Mouse (Mus musculus) heart, embryonic 16.5 days (tissue): ENCODE measurements around the gene Cysrt1. TPM values are rescaled to one million over a fixed set of nuclear protein-coding genes. Genes with fewer than 3 reads are reported as not detected.

Experiments
- ATAC-seq: fragments of 200-750 bp; cut with Nextera tagmentation; replicated peaks from 2 replicates; pipeline ENCODE4 v1.8.0; 2017; ENCODE audit warnings: moderate number of reproducible peaks; ENCODE audit not compliant: insufficient read depth, low FRiP score; ENCODE audit errors: extremely low read depth
- H3K27ac ChIP-seq: fragments of 300-500 bp; sonication (generic); 2 replicates; pipeline ENCODE4 v1.5.1; 2014; ENCODE audit warnings: mild to moderate bottlenecking, low read length, control low read depth, moderate library complexity
- H3K27me3 ChIP-seq: fragments of 300-500 bp; sonication (generic); 2 replicates; pipeline ENCODE4 v1.6.1; 2014; ENCODE audit warnings: low read length, mixed read lengths; ENCODE audit not compliant: control insufficient read depth, insufficient read depth
- H3K36me3 ChIP-seq: fragments of 300-500 bp; sonication (generic); 2 replicates; pipeline ENCODE4 v1.6.1; 2014; ENCODE audit not compliant: control insufficient read depth, insufficient read depth
- H3K4me1 ChIP-seq: fragments of 300-500 bp; sonication (generic); 2 replicates; pipeline ENCODE4 v1.6.1; 2014; ENCODE audit warnings: low read length, mixed read lengths; ENCODE audit not compliant: control insufficient read depth, insufficient read depth
- H3K4me2 ChIP-seq: fragments of 300-500 bp; sonication (generic); 2 replicates; pipeline ENCODE4 v1.6.1; 2014; ENCODE audit warnings: low read depth, mild to moderate bottlenecking, control low read depth, low read length
- H3K4me3 ChIP-seq: fragments of 300-500 bp; sonication (generic); 2 replicates; pipeline ENCODE4 v1.5.1; 2014; ENCODE audit warnings: mild to moderate bottlenecking, control low read depth, low read length
- H3K9ac ChIP-seq: fragments of 300-500 bp; sonication (generic); 2 replicates; pipeline ENCODE4 v1.6.1; 2014; ENCODE audit warnings: low read length, control low read depth
- H3K9me3 ChIP-seq: fragments of 300-500 bp; sonication (generic); replicated peaks from 2 replicates; pipeline ENCODE4 v1.6.1; 2016; ENCODE audit warnings: low read length; ENCODE audit not compliant: control insufficient read depth
- WGBS: fragments of 180-500 bp; shearing (Covaris S2); extraction: QIAGEN DNeasy Blood & Tissue Kit; methylation state at CpG from one replicate; pipeline ENCODE4 v1.1.7; 2014; 5-methylcytosine and 5-hydroxymethylcytosine counted together
- polyA plus RNA-seq: library from polyadenylated mRNA; unstranded; fragments of >200 nt; fragmentation: Nextera tagmentation; extraction: Ambion mirVana; gene quantifications from 2 replicates; pipeline ENCODE4 v1.2.1, GENCODE M21; 2015

The Cysrt1 gene
- polyA plus RNA-seq, 1 experiment from 2014 or later: not detected

- peaks cover 10% of the 10 kb centered on the region for H3K4me1 ChIP-seq
- under 1% methylated on average over 44 of the region's 44 CpGs for WGBS
- ATAC-seq: peak; percentile 97
- H3K9ac ChIP-seq: peak within 1 kb of the TSS; percentile 94
- H3K27ac ChIP-seq: peak within 1 kb of the TSS; percentile 91
- peaks cover 2% of the 10 kb centered on the region for H3K36me3 ChIP-seq
- H3K4me2 ChIP-seq: peak within 1 kb of the TSS; percentile 96
- no peaks in the 10 kb centered on the region for H3K27me3 ChIP-seq
- H3K9me3 ChIP-seq: no peaks in the 10 kb centered on the region
- H3K4me3 ChIP-seq: peak within 1 kb of the TSS; percentile 94
Measured at GRCm38 (mm10) chr2:25211121-25211670, 31.1 kb downstream of the Cysrt1 start, which contains the start of gene Nelfb. Gene Nelfb (minus strand): TSS chr2:25211489.

GRCm38 (mm10) chr2:25210686-25211085 lies 31.6 kb downstream of the Cysrt1 start:
- no peaks in the 10 kb centered on the region for H3K27me3 ChIP-seq
- WGBS: 1% methylated on average over 24 of the region's 24 CpGs

GRCm38 (mm10) chr2:25207593-25207992 lies 34.7 kb downstream of the Cysrt1 start:
- 82% methylated on average over 1 of the region's 1 CpGs for WGBS
- Histone ChIP-seq H3K27me3 (no peaks in the 10 kb centered on the region), H3K4me2 (no peak overlapping the region), H3K36me3 (peaks cover 27% of the 10 kb centered on the region), H3K4me3 (no peak overlapping the region), H3K27ac (no peak overlapping the region), H3K4me1 (peaks cover 10% of the 10 kb centered on the region), H3K9ac (no peak overlapping the region), H3K9me3 (no peaks in the 10 kb centered on the region)
- ATAC-seq: no peak

More at GRCm38 (mm10) chr2:25210686-25211085, 31.6 kb downstream of the Cysrt1 start:
- peak overlapping the region; percentile 96 for H3K4me2 ChIP-seq
- peak overlapping the region; percentile 94 for H3K9ac ChIP-seq
- H3K36me3 ChIP-seq: peaks cover 7% of the 10 kb centered on the region
- peaks cover 10% of the 10 kb centered on the region for H3K4me1 ChIP-seq
- ATAC-seq: no peak
- H3K27ac ChIP-seq: peak overlapping the region; percentile 91
- H3K4me3 ChIP-seq: peak overlapping the region; percentile 94
- H3K9me3 ChIP-seq: no peaks in the 10 kb centered on the region

- ATAC-seq: no peak
- no peak overlapping the region for H3K27ac ChIP-seq
- H3K4me1 ChIP-seq: no peaks in the 10 kb centered on the region
- no peaks in the 10 kb centered on the region for H3K27me3 ChIP-seq
- peaks cover 52% of the 10 kb centered on the region for H3K36me3 ChIP-seq
- no peak overlapping the region for H3K9ac ChIP-seq
- no peak overlapping the region for H3K4me3 ChIP-seq
- no peaks in the 10 kb centered on the region for H3K9me3 ChIP-seq
- 57% methylated on average over 4 of the region's 4 CpGs for WGBS
- no peak overlapping the region for H3K4me2 ChIP-seq
Measured at GRCm38 (mm10) chr2:25203631-25204214, 38.5 kb downstream of the Cysrt1 start.

GRCm38 (mm10) chr2:25200631-25201030 lies 41.6 kb downstream of the Cysrt1 start:
- peaks cover 44% of the 10 kb centered on the region for H3K36me3 ChIP-seq
- no peaks in the 10 kb centered on the region for H3K9me3 ChIP-seq
- H3K27me3 ChIP-seq: 0 out of 2 replicates have a peak, but pooled peaks cover 3% of the 10 kb centered on the region
- ATAC-seq: no peak
- H3K27ac ChIP-seq: no peak overlapping the region
- H3K4me1 ChIP-seq: peaks cover 7% of the 10 kb centered on the region; the same call in 1 of the 2 replicates
- H3K9ac ChIP-seq: no peak overlapping the region
- no peak overlapping the region for H3K4me3 ChIP-seq
- 97% methylated on average over 2 of the region's 2 CpGs for whole genome bisulfite sequencing
- H3K4me2 ChIP-seq: no peak overlapping the region

- no peak for ATAC-seq
Measured at GRCm38 (mm10) chr2:25197946-25198345, 44.3 kb downstream of the Cysrt1 start.

GRCm38 (mm10) chr2:25197191-25197590 lies 45.1 kb downstream of the Cysrt1 start:
- H3K4me3 ChIP-seq: peak overlapping the region; percentile 48; the same call in 1 of the 2 replicates
- H3K4me1 ChIP-seq: peaks cover 28% of the 10 kb centered on the region
- peak overlapping the region; percentile 64 for H3K4me2 ChIP-seq
- H3K9me3 ChIP-seq: no peaks in the 10 kb centered on the region
- ATAC-seq: no peak
- peaks cover 21% of the 10 kb centered on the region for H3K36me3 ChIP-seq
- WGBS: 23% methylated on average over 2 of the region's 2 CpGs
- H3K27me3 ChIP-seq: peaks cover 13% of the 10 kb centered on the region
- peak overlapping the region; percentile 90 for H3K27ac ChIP-seq
- H3K9ac ChIP-seq: no peak overlapping the region

More at GRCm38 (mm10) chr2:25197946-25198345, 44.3 kb downstream of the Cysrt1 start:
- H3K4me1 ChIP-seq: peaks cover 28% of the 10 kb centered on the region
- H3K27me3 ChIP-seq: peaks cover 13% of the 10 kb centered on the region
- H3K4me2 ChIP-seq: no peak overlapping the region
- no peak overlapping the region for H3K9ac ChIP-seq
- H3K36me3 ChIP-seq: peaks cover 28% of the 10 kb centered on the region
- H3K27ac ChIP-seq: peak overlapping the region; percentile 90
- H3K9me3 ChIP-seq: no peaks in the 10 kb centered on the region
- no peak overlapping the region for H3K4me3 ChIP-seq

GRCm38 (mm10) chr2:25196172-25196954 lies 45.9 kb downstream of the Cysrt1 start, which contains the start of gene Tor4a:
Gene Tor4a (minus strand): TSS chr2:25196886.
- H3K4me1 ChIP-seq: peaks cover 28% of the 10 kb centered on the region
- peak within 1 kb of the TSS; percentile 64 for H3K4me2 ChIP-seq
- peak; percentile 64 for ATAC-seq
- WGBS: 13% methylated on average over 8 of the region's 8 CpGs
- H3K36me3 ChIP-seq: peaks cover 19% of the 10 kb centered on the region
- H3K27me3 ChIP-seq: peaks cover 13% of the 10 kb centered on the region
- H3K4me3 ChIP-seq: peak within 1 kb of the TSS; percentile 48
- H3K9ac ChIP-seq: peak within 1 kb of the TSS; percentile 67
- peak within 1 kb of the TSS; percentile 90 for H3K27ac ChIP-seq
- no peaks in the 10 kb centered on the region for H3K9me3 ChIP-seq
